Mouse (Mus musculus): ENCODE measurements around the gene Ssx2ip. TPM values are rescaled to one million over a fixed set of nuclear protein-coding genes. Genes with fewer than 3 reads are reported as not detected.
A peak's percentile ranks its signal among the peaks of the same experiment; 100 is the strongest.
"Not testable (repeated sequence)": the region's sequence is repeated elsewhere in the genome, so short reads cannot be mapped to it uniquely, and the experiment has no call there.

The Ssx2ip gene
- total RNA-seq, 2 experiments from 2014 or later: 12.9 to 13.1 TPM

- intact Hi-C loops (cut with DNase I); DNase-seq: not testable (repeated sequence)
Measured at GRCm38 (mm10) chr3:146433063-146433462, 28.6 kb downstream of the Ssx2ip start.

- DNase-seq: no peak
Measured at GRCm38 (mm10) chr3:146433681-146434350, 29.4 kb downstream of the Ssx2ip start.

GRCm38 (mm10) chr3:146434686-146435085, 30.2 kb downstream of the Ssx2ip start:
- intact Hi-C loops (cut with DNase I): no loop called here

More at GRCm38 (mm10) chr3:146433681-146434350, 29.4 kb downstream of the Ssx2ip start:
- intact Hi-C loops (cut with DNase I): no loop called here

GRCm38 (mm10) chr3:146435533-146435932, 31.1 kb downstream of the Ssx2ip start:
- DNase-seq: no peak
- intact Hi-C loops (cut with DNase I): no loop called here

More at GRCm38 (mm10) chr3:146434686-146435085, 30.2 kb downstream of the Ssx2ip start:
- no peak for DNase-seq

GRCm38 (mm10) chr3:146436114-146436513, 31.7 kb downstream of the Ssx2ip start:
- intact Hi-C loops (cut with DNase I): no loop called here
- DNase-seq: no peak

GRCm38 (mm10) chr3:146440011-146440410, 35.6 kb downstream of the Ssx2ip start:
- no peak for DNase-seq
- intact Hi-C loops (cut with DNase I): no loop called here

- no peak for DNase-seq
- intact Hi-C loops (cut with DNase I): no loop called here
Measured at GRCm38 (mm10) chr3:146440422-146440821, 36.0 kb downstream of the Ssx2ip start.

- intact Hi-C loops (cut with DNase I): no loop called here
- no peak for DNase-seq
Measured at GRCm38 (mm10) chr3:146442484-146442883, 38.0 kb downstream of the Ssx2ip start.

- DNase-seq: no peak
- intact Hi-C loops (cut with DNase I): no loop called here
Measured at GRCm38 (mm10) chr3:146442936-146443335, 38.5 kb downstream of the Ssx2ip start.

- no peak for DNase-seq
- intact Hi-C loops (cut with DNase I): no loop called here
Measured at GRCm38 (mm10) chr3:146443380-146443779, 38.9 kb downstream of the Ssx2ip start.

- DNase-seq: no peak
Measured at GRCm38 (mm10) chr3:146444880-146445279, 40.4 kb downstream of the Ssx2ip start.

GRCm38 (mm10) chr3:146447156-146447555, 42.7 kb downstream of the Ssx2ip start:
- DNase-seq: no peak
- intact Hi-C loops (cut with DNase I): no loop called here

More at GRCm38 (mm10) chr3:146444880-146445279, 40.4 kb downstream of the Ssx2ip start:
- intact Hi-C loops (cut with DNase I): no loop called here

- DNase-seq: no peak
- intact Hi-C loops (cut with DNase I): no loop called here
Measured at GRCm38 (mm10) chr3:146447598-146447997, 43.2 kb downstream of the Ssx2ip start.

- DNase-seq: no peak
- intact Hi-C loops (cut with DNase I): no loop called here
Measured at GRCm38 (mm10) chr3:146448372-146448771, 43.9 kb downstream of the Ssx2ip start.

GRCm38 (mm10) chr3:146448969-146449368, 44.5 kb downstream of the Ssx2ip start:
- DNase-seq: no peak
- intact Hi-C loops (cut with DNase I): no loop called here

GRCm38 (mm10) chr3:146449745-146450250, 45.4 kb downstream of the Ssx2ip start, which contains the start of gene Ctbs:
Ctbs (plus strand) TSS chr3:146449795.
- no peak for DNase-seq
- intact Hi-C loops (cut with DNase I): loop anchor here (2.0 to 5.0 kb wide), 2 partner anchors 47 to 48 kb away; partner anchors contain the start of genes Gng5 and Spata1

GRCm38 (mm10) chr3:146450371-146450841, 46.0 kb downstream of the Ssx2ip start:
- intact Hi-C loops (cut with DNase I): loop anchor here (2.0 to 5.0 kb wide), 2 partner anchors 47 to 48 kb away; partner anchors contain the start of genes Gng5 and Spata1
- DNase-seq: peak; percentile 89 to 93

- intact Hi-C loops (cut with DNase I): loop anchor here (2.0 to 5.0 kb wide), 2 partner anchors 46 to 49 kb away; partner anchors contain the start of genes Gng5 and Spata1
- DNase-seq: no peak
Measured at GRCm38 (mm10) chr3:146451375-146451774, 46.9 kb downstream of the Ssx2ip start.

- intact Hi-C loops (cut with DNase I): no loop called here
- no peak for DNase-seq
Measured at GRCm38 (mm10) chr3:146462939-146463338, 58.5 kb downstream of the Ssx2ip start.

GRCm38 (mm10) chr3:146469226-146469625, 64.8 kb downstream of the Ssx2ip start:
- DNase-seq: no peak
- intact Hi-C loops (cut with DNase I): no loop called here

- no peak for DNase-seq
- intact Hi-C loops (cut with DNase I): no loop called here
Measured at GRCm38 (mm10) chr3:146472657-146473056, 68.2 kb downstream of the Ssx2ip start.

- intact Hi-C loops (cut with DNase I): no loop called here
- DNase-seq: no peak
Measured at GRCm38 (mm10) chr3:146473741-146474140, 69.3 kb downstream of the Ssx2ip start.

Data from heart, postnatal 36 days (tissue).